Mouse (Mus musculus) frontal cortex, postnatal 14 days (tissue): ENCODE measurements around the gene Slco3a1.

Experiments
- DNase-seq, 2 experiments: peaks; one replicate each; pipeline ENCODE4 v3.0.0; 2022; ENCODE audit warnings: low spot score in 2 of 2

The Slco3a1 gene

DNA sequence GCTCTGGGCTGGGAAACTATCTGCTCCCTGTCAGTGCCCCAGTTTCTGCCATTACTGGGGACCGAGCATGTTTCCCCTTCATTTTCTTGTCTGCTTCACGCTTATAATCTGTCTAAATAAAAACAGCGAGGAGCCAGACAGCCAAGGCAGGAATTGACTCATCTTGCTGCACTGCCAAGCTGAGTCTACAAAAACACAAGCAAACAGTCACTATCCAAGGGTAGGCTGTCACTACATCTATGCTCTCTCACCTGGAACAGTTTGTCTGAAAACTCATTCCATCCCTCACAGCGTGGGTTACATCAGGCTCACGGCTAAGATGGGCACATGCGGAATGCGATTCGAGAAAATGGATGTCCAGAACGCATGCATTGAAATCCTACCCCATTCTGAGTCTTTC is 207.6 kb downstream of the Slco3a1 start:
- DNase-seq: no peak

DNA sequence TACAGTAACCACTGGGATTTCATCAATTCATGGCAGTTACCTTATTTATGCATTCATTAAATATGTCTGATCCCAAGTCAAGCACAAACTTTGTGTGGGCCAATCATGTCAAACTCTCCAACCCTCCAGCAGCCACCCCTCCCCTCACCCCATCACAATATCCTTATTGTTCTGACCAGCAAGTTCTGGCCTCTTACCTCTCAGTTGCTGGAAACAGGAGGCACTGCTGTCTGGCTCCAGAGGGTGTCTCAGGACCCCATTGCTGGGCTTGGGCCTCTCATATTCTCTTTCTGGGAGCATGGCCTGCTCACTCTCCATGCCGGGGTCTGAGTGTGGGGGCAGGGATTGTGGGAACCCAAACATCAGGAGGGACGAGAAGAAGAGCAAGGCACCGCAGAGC is 208.1 kb downstream of the Slco3a1 start:
- no peak for DNase-seq

- DNase-seq: no peak
Observed at GRCm38 (mm10) chr7:74341149-74341805, 213.3 kb downstream of the Slco3a1 start.

DNA sequence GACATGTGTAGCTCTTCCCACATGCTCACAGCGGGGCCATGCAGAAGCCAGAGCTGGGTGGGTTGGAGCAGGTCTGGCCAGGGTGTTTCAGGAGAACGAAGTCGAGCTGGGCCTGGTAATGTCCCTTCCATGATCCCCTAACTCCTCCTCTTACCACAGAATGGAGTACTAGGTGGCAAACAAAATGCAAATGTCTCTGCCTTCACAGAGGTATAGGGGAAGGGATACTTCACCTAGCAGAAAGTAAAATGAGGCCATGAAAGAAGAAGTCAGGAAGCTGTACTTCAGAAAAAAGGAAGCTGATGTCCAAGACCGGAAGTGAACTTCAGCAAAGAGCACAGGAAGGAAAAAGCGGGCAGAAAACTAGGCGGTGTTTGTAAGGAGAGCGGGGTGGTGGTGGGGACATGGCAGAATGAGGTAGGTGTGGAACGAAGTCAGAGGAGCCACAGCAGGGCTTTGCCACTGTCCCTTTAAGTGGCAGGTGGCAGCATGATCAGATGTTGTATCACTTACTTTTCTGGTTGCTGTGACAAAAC is 214.1 kb downstream of the Slco3a1 start:
- no peak for DNase-seq

- no peak for DNase-seq
Observed at GRCm38 (mm10) chr7:74337677-74338420, 216.7 kb downstream of the Slco3a1 start.

GRCm38 (mm10) chr7:74332323-74332722 is 222.3 kb downstream of the Slco3a1 start:
- DNase-seq: no peak

GRCm38 (mm10) chr7:74330858-74331726 is 223.5 kb downstream of the Slco3a1 start:
- no peak for DNase-seq

GRCm38 (mm10) chr7:74330117-74330857 is 224.3 kb downstream of the Slco3a1 start:
- no peak for DNase-seq

GRCm38 (mm10) chr7:74329004-74329403 is 225.6 kb downstream of the Slco3a1 start:
- no peak for DNase-seq

DNA sequence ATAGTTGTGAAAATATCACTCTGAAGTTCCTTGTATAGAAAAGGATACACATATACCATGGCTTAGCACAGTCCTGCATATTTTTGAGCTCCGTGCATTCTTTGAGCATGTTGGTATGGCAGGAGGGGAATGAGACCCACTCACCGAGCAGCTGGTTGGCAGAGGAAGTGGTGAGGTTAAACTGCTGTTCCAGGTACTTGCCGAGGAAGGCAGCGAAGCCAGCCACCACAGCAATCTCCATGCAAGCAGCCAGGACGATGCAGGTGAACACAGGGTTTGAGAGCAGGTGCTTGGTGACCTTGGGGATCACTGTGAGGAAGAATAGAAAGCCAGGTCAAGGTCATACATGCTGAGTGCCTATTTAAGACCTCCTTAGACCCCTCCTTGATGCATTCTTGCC is 226.9 kb downstream of the Slco3a1 start:
- DNase-seq: no peak

GRCm38 (mm10) chr7:74325052-74325451 is 229.5 kb downstream of the Slco3a1 start:
- DNase-seq: no peak

- DNase-seq: no peak
Observed at GRCm38 (mm10) chr7:74323683-74324082, 230.9 kb downstream of the Slco3a1 start.

GRCm38 (mm10) chr7:74323194-74323593 is 231.4 kb downstream of the Slco3a1 start:
- no peak for DNase-seq

DNA sequence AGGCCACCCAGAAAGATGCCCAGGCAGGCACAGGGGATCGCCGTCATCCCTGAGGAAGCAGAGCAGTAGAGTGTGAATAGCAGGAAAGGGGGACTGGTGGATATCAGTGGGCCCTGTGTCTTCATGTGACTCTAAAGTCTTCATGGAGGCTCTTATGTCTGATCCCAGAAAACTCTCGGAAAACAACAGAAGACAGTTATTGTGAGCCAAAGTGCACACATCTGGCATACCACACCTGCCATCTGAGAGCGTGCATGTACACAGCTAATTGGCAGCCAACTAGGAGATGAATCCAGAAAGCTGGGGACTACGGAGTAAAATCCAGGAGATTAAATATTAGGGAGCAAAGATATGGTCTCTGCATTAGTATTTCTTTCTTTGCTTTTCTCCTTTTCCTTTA is 233.9 kb downstream of the Slco3a1 start:
- DNase-seq: no peak

DNA sequence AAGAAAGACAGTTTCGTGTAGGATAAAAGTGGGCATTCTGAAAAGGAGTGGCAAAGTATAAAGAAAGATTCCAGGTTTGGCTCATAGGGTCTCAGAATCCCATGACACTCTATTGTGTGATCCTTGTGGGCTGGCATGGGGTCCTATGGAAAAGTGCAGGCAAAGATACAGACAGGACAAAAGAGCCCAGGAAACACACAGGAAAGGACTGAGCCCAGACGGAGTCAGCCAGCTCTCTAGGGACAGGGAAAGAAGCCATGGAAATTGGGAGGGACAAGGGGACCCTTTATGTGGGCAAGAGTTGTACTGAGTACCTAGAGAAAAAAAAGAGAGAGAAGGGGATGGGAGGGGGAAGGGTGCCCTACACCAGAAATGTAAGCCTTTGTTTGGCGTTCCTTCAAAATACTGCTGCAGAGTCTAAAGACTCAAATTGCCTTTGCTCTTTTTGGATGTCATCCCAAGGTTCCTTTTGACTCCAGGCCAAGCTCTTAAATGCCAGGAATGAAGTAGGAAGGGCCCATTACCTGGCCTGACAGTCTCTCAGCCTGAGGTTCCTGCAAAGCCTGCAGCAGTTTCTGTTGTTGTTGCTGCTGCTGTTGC is 238.6 kb downstream of the Slco3a1 start:
- DNase-seq: no peak

DNA sequence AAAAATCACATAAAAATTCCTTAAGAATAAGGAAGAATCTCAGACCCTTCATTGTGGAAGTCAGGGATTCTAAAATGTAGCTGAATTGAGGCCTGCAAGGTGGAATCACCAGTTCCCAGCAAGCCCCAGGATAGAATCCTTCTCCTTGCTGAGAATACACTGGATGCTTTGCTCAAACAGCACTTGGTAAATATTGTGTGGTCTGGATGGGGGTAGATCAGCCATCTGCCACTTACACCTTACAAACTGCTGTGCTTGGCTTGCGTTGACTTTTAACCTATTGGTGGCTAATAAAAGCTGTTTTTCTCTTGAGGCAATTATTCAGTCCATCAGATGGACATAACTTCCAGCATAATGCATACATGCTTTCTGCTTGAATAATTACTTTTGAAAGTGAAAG is 240.3 kb downstream of the Slco3a1 start:
- DNase-seq: no peak

DNA sequence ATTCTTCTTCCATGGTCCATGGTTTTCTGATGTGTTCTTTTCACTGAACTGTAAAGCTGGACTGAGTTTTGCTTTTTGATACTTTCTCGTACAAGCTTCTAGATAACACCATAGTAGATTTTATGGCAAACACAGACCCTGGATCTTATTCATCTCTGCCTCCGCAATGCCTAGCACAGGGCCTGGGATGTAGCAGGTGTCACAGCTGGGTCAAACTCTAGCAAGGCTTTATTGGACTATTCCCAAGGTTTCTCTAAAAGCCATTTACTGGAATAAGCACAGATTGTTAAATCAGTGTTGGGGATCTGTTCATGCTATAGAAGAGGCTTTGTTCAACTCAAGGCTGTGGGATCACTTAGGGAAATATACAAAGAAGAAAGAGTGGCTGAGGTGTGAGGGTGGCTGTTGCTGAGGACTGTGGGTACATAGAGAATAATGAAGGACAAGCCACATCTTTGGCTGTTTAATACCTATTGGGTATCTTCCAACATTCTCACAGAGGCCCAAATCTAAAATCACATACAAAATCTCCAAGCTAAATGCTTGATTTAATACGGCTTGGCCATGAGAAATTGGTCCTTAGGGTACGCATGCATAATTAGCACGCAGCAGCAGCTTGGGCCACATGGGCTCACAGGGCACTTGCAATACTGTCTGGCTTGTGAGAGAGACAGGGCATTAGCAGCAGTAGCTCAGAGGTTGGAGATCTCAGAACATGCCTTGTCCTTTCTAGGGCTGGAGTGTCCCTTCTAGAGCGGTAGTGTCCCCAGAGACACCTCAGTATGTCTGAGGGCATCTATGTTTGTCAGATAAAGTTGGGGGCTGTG is 241.1 kb downstream of the Slco3a1 start:
- DNase-seq: no peak

DNA sequence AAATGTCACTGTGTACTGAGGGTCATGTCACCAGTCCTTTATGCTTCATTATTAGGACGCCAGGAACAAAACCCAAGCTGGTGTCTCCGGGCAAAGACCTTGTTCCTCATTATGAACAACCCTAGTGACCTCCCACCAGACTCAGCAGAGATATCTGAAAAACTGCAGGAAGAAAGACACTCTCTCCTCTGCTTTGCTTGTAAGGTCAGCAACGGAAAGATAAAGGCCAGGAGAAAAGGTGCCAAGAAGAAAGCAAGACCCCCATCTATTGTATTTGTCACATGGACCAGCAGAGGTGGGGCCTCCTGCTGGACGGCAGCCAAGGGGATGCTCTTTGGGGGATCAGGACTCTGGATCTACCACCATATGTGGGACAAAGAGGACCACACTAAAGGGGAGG is 243.0 kb downstream of the Slco3a1 start:
- DNase-seq: no peak

DNA sequence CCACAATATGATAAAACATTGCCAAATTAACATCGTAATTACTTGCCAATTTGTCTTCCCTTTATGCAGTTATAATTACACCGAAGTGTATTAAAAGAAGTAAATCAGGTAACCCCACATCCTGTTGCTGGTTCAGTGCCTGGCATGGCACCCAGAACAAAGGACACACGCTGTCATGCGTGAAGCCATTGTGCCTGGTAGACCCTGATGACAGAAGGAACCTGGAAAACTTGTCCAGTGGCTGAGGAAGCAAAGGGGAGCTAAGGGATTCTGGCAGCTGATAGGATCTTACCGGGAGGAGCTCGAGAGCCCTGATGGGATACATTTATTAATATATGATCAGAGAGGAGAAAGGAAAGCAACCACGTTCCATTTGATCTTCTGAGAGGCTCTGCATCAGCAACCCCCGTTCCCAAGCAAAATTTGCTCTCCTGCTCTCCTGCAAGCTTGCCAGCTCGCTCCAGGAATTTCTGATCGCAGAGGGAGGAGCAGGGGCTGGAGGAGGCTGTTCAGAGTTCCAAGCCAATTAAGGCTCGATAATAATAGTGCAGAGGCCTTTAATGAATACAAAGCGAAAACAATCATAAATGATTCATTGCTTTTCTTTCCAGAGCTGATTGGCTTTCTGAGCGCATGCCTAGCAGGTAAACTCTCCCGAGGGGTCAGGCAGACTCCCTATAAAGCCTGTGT is 250.8 kb downstream of the Slco3a1 start:
- DNase-seq: no peak

GRCm38 (mm10) chr7:74303081-74303480 is 251.5 kb downstream of the Slco3a1 start:
- no peak for DNase-seq
